Mouse (Mus musculus): ENCODE results near the gene Maz. TPM values are rescaled to one million over a fixed set of nuclear protein-coding genes. Genes with fewer than 3 reads are reported as not detected.

Maz gene
- 10 to 100 TPM; 53.6 to 58.2 TPM for total RNA-seq (2021)
- long read RNA-seq, experiment 1, transcript Maz-201 (5 exons, 2,347 nt), result major isoform, 24 of 68 reads
- long read RNA-seq, experiment 1, transcript Maz-203 (6 exons, 2,650 nt), result minor isoform, 5 of 68 reads
- long read RNA-seq, experiment 1, partial matches to known transcripts, result 8 of 68 reads
- long read RNA-seq, experiment 1, other reads (novel, unspliced or antisense), result 27 of 68 reads
- long read RNA-seq, experiment 2, transcript Maz-203 (6 exons, 2,650 nt), result minor isoform, 6 of 62 reads
- long read RNA-seq, experiment 2, transcript Maz-201 (5 exons, 2,347 nt), result major isoform, 32 of 62 reads
- long read RNA-seq, experiment 2, partial matches to known transcripts, result 10 of 62 reads
- long read RNA-seq, experiment 2, other reads (novel, unspliced or antisense), result 12 of 62 reads

- intact Hi-C loops (cut with DNase I; ENCODE audit: low total_unique reads), result no loop called here
- peak; percentile 100 for DNase-seq
These were observed at the start of gene Maz for GRCm38 (mm10) chr7:127026984-127027726. Gene Maz (minus strand): TSS chr7:127027037.

- no peak for DNase-seq
- intact Hi-C loops (cut with DNase I; ENCODE audit: low total_unique reads), result no loop called here
These were observed 49.4 kb upstream of the Maz start for GRCm38 (mm10) chr7:127076188-127076587.

GRCm38 (mm10) chr7:127073221-127073620 lies 46.4 kb upstream of the Maz start:
- intact Hi-C loops (cut with DNase I; ENCODE audit: low total_unique reads), result no loop called here

GRCm38 (mm10) chr7:127070871-127071413 lies 44.1 kb upstream of the Maz start:
- no peak for DNase-seq
- intact Hi-C loops (cut with DNase I; ENCODE audit: low total_unique reads), result no loop called here

More at GRCm38 (mm10) chr7:127073221-127073620, 46.4 kb upstream of the Maz start:
- no peak for DNase-seq

GRCm38 (mm10) chr7:127066317-127066716 lies 39.5 kb upstream of the Maz start:
- DNase-seq, result no peak
- intact Hi-C loops (cut with DNase I; ENCODE audit: low total_unique reads), result no loop called here

GRCm38 (mm10) chr7:127065538-127065937 lies 38.7 kb upstream of the Maz start:
- DNase-seq, result no peak
- intact Hi-C loops (cut with DNase I; ENCODE audit: low total_unique reads), result no loop called here

- intact Hi-C loops (cut with DNase I; ENCODE audit: low total_unique reads), result no loop called here
- no peak for DNase-seq
These were observed 28.3 kb upstream of the Maz start for GRCm38 (mm10) chr7:127055026-127055585.

- intact Hi-C loops (cut with DNase I; ENCODE audit: low total_unique reads), result no loop called here
- peak; percentile 88 for DNase-seq
These were observed 15.2 kb upstream of the Maz start, which contains the start of gene Kif22 for GRCm38 (mm10) chr7:127041851-127042672. Gene Kif22 (minus strand): TSS chr7:127042471.

GRCm38 (mm10) chr7:127031244-127031643 lies 4.4 kb upstream of the Maz start:
- DNase-seq, result no peak
- intact Hi-C loops (cut with DNase I; ENCODE audit: low total_unique reads), result no loop called here

- intact Hi-C loops (cut with DNase I; ENCODE audit: low total_unique reads), result no loop called here
- no peak for DNase-seq
These were observed 3.3 kb upstream of the Maz start for GRCm38 (mm10) chr7:127030172-127030571.

GRCm38 (mm10) chr7:127027885-127028284 lies 1.0 kb upstream of the Maz start:
- intact Hi-C loops (cut with DNase I; ENCODE audit: low total_unique reads), result no loop called here
- no peak for DNase-seq

- intact Hi-C loops (cut with DNase I; ENCODE audit: low total_unique reads), result no loop called here
- DNase-seq, result no peak
These were observed 237 bp downstream of the Maz start for GRCm38 (mm10) chr7:127026616-127026983.

- DNase-seq, result peak; percentile 68
- intact Hi-C loops (cut with DNase I; ENCODE audit: low total_unique reads), result no loop called here
These were observed 656 bp downstream of the Maz start for GRCm38 (mm10) chr7:127026161-127026600.

- intact Hi-C loops (cut with DNase I; ENCODE audit: low total_unique reads), result no loop called here
- peak; percentile 54 for DNase-seq
These were observed 1.2 kb downstream of the Maz start for GRCm38 (mm10) chr7:127025556-127026160.

GRCm38 (mm10) chr7:127024755-127025555 lies 1.9 kb downstream of the Maz start:
- intact Hi-C loops (cut with DNase I; ENCODE audit: low total_unique reads), result no loop called here
- peak; percentile 72 for DNase-seq

- DNase-seq, result no peak
- intact Hi-C loops (cut with DNase I; ENCODE audit: low total_unique reads), result no loop called here
These were observed 2.7 kb downstream of the Maz start for GRCm38 (mm10) chr7:127023896-127024690.

GRCm38 (mm10) chr7:127023272-127023691 lies 3.6 kb downstream of the Maz start:
- intact Hi-C loops (cut with DNase I; ENCODE audit: low total_unique reads), result no loop called here

More at GRCm38 (mm10) chr7:127023272-127023691, 3.6 kb downstream of the Maz start:
- no peak for DNase-seq

Data from gastrocnemius, postnatal 14 days (tissue).